Mouse (Mus musculus) brain, embryonic 14.5 days (tissue): ENCODE data around the gene Pla2g12a.

Experiments
- CTCF ChIP-seq: fragments of 200-500 bp; IDR thresholded peaks from 2 replicates; pipeline ENCODE4 v1.5.1; 2012; ENCODE audit warnings: inconsistent platforms, mild to moderate bottlenecking, moderate library complexity, borderline replicate concordance; ENCODE audit not compliant: insufficient read depth, insufficient read length; ENCODE audit errors: extremely low read depth
- POLR2A ChIP-seq: fragments of 200-500 bp; IDR thresholded peaks from 2 replicates; pipeline ENCODE4 v1.6.1; 2012; ENCODE audit warnings: mild to moderate bottlenecking, inconsistent platforms, borderline replicate concordance; ENCODE audit not compliant: poor library complexity, insufficient read depth, insufficient read length, severe bottlenecking; ENCODE audit errors: extremely low read depth

GRCm38 (mm10) chr3:129879131-129879757 is 838 bp downstream of the Pla2g12a start:
- TF ChIP-seq CTCF: no peak
- TF ChIP-seq POLR2A: no peak
